Mouse (Mus musculus) C2C12 (cell line): Measurements from ENCODE around the gene Cyp2s1.

Experiments used
- CEBPB ChIP-seq: IDR thresholded peaks from one replicate; pipeline ENCODE4 v1.6.1; 2011; ENCODE audit warnings: low read depth, mild to moderate bottlenecking, control low read depth, moderate library complexity
- CTCF ChIP-seq: IDR thresholded peaks from one replicate; pipeline ENCODE4 v1.5.1; 2011; ENCODE audit not compliant: control insufficient read depth, insufficient read depth, insufficient read length
- MAX ChIP-seq: IDR thresholded peaks from one replicate; pipeline ENCODE4 v1.6.1; 2011; ENCODE audit warnings: mild to moderate bottlenecking, control low read depth

- TF ChIP-seq CTCF (no peak), CEBPB (no peak), MAX (no peak)
Measured at GRCm38 (mm10) chr7:25764221-25764620, 52.5 kb downstream of the Cyp2s1 start.
